Mouse (Mus musculus): ENCODE data around the gene Olfr247.
"Not testable (repeated sequence)": the region's sequence is repeated elsewhere in the genome, so short reads cannot be mapped to it uniquely, and the experiment has no call there.

Olfr247 gene

GRCm38 (mm10) chr10:129976040-129976439 lies at the start of gene Olfr247:
Olfr247 (minus strand) TSS chr10:129976140.
- DNase-seq (ENCODE audit: low spot score), result not testable (repeated sequence)

DNA sequence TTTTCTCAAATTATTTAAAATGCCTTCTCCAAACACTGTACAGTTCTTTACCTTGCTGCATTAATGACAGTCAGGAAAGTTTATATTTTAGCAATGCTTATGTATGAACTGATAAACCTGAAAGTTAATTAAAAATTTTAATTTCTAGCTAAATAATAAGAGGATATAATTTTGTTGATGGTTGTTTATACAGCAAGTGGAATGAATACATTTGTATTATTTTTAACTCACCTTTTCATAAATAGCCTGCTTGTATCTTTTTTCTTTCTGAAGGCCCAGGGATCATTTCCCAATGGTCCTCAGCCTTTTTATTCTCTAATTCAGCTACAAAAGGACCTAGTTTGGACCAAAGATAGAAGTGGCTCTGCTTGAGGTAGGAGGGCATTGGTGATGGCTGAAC lies 36.4 kb upstream of the Olfr247 start, which contains the start of gene Olfr820:
TSS of gene Olfr820 (plus strand) at position 301 of the 400 bp plus-strand sequence.
- no peak for DNase-seq (ENCODE audit: low spot score)

DNA sequence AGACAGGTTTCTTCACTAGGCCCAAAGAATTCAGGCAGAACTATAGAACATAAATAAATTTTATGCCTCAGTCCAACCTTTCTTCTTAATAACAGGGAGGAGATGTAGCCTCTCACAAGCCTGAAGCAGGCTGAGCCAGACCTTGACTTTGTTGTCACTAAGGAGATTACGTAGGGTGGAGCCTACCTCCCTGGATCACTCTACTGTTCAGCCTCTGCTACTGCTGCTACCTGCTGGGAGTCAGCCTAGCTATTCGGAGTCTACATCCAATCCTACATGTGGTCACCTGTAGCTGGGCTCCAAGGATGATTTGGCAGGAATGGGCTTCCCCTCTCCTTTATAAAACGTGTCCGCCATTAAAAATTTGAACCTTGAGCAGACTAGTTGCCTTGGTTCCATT lies 29.4 kb upstream of the Olfr247 start:
- not testable (repeated sequence) for DNase-seq (ENCODE audit: low spot score)

DNA sequence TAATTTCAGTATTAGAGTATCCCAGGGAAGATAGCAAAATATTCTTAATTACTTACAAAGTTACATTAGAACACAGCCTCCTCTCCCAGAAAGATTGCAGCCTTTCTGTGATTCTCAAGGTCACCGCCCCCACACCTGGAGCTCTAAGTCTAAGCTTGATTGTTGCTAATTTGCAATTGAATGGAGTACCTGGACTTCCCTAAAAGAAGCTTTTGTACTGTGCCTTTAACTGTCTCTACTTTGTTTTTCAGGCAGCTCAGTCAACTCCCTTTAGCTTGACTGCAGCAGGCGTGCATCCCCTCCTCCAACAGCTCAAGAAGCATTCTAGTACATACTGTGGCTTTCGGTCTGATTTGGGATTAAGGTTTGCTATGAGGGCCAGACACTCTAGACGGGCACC lies 28.2 kb upstream of the Olfr247 start:
- DNase-seq (ENCODE audit: low spot score), result not testable (repeated sequence)

DNA sequence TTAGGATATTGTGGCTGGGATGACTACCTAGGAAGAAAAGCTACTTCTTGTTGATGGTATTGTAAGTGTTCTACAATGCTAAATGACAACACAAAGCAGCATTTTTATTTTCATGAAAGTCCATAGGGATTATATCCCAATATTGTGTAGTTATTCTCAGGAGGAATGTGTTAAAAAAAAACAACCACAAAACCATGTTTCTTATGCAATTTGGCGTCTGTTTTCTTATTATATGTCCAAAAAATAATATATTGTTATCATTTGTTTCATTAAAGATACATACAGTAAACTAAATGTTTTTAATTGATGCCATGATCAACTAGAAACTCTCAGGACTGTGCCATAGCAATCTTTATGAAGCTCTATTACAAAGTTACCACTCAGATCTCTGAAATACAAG lies 9.0 kb upstream of the Olfr247 start, which contains the start of gene Gm10310:
TSS of gene Gm10310 (minus strand) at position 101 of the 400 bp plus-strand sequence.
- not testable (repeated sequence) for DNase-seq (ENCODE audit: low spot score)

DNA sequence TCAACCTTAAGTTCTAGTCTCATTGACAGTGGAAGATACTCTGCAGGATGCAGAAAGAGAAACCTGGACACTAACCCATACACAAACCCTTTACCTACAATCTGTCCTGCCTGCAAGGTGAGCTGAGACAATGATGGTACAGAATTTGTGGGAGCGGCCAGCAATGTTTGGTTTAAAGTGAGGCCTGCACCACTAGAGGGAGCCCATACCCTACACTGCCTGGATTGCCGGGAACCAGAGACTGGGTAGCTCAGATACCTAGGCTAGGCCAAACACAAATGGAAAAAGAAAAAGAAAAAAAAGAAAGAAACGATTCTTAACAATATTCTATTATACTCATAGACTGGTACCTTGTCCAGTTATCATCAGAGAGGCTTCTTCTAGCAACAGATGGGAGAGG lies 5.9 kb upstream of the Olfr247 start:
- DNase-seq (ENCODE audit: low spot score), result not testable (repeated sequence)

DNA sequence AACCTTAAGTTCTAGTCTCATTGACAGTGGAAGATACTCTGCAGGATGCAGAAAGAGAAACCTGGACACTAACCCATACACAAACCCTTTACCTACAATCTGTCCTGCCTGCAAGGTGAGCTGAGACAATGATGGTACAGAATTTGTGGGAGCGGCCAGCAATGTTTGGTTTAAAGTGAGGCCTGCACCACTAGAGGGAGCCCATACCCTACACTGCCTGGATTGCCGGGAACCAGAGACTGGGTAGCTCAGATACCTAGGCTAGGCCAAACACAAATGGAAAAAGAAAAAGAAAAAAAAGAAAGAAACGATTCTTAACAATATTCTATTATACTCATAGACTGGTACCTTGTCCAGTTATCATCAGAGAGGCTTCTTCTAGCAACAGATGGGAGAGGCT lies 2.9 kb downstream of the Olfr247 start:
- not testable (repeated sequence) for DNase-seq (ENCODE audit: low spot score)

- not testable (repeated sequence) for DNase-seq (ENCODE audit: low spot score)
Observed at GRCm38 (mm10) chr10:129967166-129967565, 8.8 kb downstream of the Olfr247 start, which contains the start of gene Olfr819. Olfr819 (minus strand) TSS chr10:129967266.

DNA sequence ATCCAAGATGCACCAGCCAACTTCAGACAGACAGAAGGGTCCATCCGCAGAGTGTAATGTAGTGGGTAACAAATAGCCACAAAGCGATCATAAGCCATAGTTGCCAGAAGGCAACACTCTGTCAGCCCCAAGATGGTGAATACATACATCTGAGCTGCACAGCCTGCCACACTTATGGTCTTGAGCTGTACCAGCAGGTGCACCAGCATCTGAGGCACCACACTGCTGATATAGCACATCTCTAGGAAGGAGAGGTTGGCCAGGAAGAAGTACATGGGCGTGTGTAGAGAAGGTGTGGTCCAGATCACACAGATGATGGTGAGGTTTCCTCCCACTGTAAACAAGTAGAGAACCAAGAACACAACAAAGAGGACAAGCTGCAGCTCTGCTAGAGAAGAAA lies 9.7 kb downstream of the Olfr247 start:
- DNase-seq (ENCODE audit: low spot score), result not testable (repeated sequence)

- DNase-seq (ENCODE audit: low spot score), result no peak
Observed at GRCm38 (mm10) chr10:129949000-129949399, 26.9 kb downstream of the Olfr247 start, which contains the start of gene Olfr818. Olfr818 (minus strand) TSS chr10:129949100.
